Mouse (Mus musculus): ENCODE data around the gene Clcn7. TPM values are rescaled to one million over a fixed set of nuclear protein-coding genes. Genes with fewer than 3 reads are reported as not detected.

Clcn7 gene
- polyA plus RNA-seq, 1 experiment from 2014 or later, result 22.5 TPM

DNA sequence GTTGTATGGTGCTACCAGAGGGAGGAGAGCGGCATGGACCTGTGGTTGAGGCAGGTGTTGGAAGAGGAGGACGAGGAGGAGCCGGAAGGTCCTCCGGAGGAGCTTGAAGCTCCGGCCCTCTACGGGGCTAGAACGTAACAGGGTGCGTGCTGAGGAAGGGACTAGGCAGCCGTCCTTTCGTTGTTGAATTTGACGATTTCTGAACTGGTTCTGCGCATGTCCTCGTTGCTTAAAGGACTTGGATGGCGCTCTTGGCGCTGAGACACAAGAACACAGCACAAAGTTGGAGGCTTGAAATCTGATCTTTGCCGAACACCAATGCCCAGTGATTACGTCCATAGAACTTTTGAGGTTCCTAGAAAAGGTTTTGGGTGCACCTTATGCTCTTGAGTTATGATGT lies 51.8 kb downstream of the Clcn7 start:
- Histone ChIP-seq H3K27ac (ENCODE audit: low read length) (peak overlapping the region; percentile 15; the same call in 1 of the 2 replicates), H3K9ac (ENCODE audit: low read length) (peak overlapping the region; percentile 74), H3K27me3 (ENCODE audit: control insufficient read depth, insufficient read depth, low read depth, low read length) (no peaks in the 10 kb centered on the region), H3K4me3 (ENCODE audit: low read length) (peak overlapping the region; percentile 84), H3K9me3 (ENCODE audit: control insufficient read depth, low read length) (no peaks in the 10 kb centered on the region), H3K36me3 (ENCODE audit: control insufficient read depth, insufficient read depth, low read length) (no peaks in the 10 kb centered on the region), H3K4me2 (ENCODE audit: low read depth, low read length) (peak overlapping the region; percentile 97), H3K4me1 (replicated peaks; ENCODE audit: control insufficient read depth, insufficient read depth, low read length) (peaks cover 26% of the 10 kb centered on the region)
- WGBS, result 4% methylated on average over 17 of the region's 17 CpGs
- ATAC-seq (ENCODE audit: low read depth), result peak; percentile 7; the same call in 1 of the 2 replicates

DNA sequence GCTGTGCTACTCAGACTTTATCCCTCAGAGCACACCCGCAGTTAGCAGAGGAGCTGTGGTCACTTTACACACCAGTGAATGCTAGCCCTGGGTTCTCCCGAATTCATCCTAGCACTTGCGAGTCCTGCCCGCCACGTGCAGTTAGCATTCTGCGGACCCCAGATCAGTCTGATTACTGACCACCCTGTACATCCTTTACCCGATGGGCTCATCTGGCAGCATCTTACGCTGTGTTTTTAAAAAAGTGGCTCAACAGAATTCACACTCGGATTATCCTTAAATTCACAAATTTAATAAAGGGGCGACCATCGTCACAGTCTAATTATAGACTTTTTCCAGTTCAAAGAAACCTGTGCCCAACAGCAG lies 54.6 kb downstream of the Clcn7 start:
- no peaks in the 10 kb centered on the region for H3K27me3 ChIP-seq (ENCODE audit: control insufficient read depth, insufficient read depth, low read depth, low read length)
- peak overlapping the region; percentile 86 for H3K27ac ChIP-seq (ENCODE audit: low read length)
- H3K4me2 ChIP-seq (ENCODE audit: low read depth, low read length), result peak overlapping the region; percentile 85
- ATAC-seq (ENCODE audit: low read depth), result no peak
- peaks cover 27% of the 10 kb centered on the region for H3K4me1 ChIP-seq (replicated peaks; ENCODE audit: control insufficient read depth, insufficient read depth, low read length)
- peaks cover 5% of the 10 kb centered on the region; the same call in 1 of the 2 replicates for H3K36me3 ChIP-seq (ENCODE audit: control insufficient read depth, insufficient read depth, low read length)
- peak overlapping the region; percentile 96 for H3K4me3 ChIP-seq (ENCODE audit: low read length)
- peak overlapping the region; percentile 96 for H3K9ac ChIP-seq (ENCODE audit: low read length)
- no peaks in the 10 kb centered on the region for H3K9me3 ChIP-seq (ENCODE audit: control insufficient read depth, low read length)
- WGBS, result 5% methylated on average over 11 of the region's 11 CpGs

- Histone ChIP-seq H3K9me3 (ENCODE audit: control insufficient read depth, low read length) (no peaks in the 10 kb centered on the region), H3K27me3 (ENCODE audit: control insufficient read depth, insufficient read depth, low read depth, low read length) (no peaks in the 10 kb centered on the region), H3K27ac (ENCODE audit: low read length) (peak within 1 kb of the TSS; percentile 86), H3K9ac (ENCODE audit: low read length) (peak within 1 kb of the TSS; percentile 96), H3K4me1 (replicated peaks; ENCODE audit: control insufficient read depth, insufficient read depth, low read length) (peaks cover 25% of the 10 kb centered on the region), H3K4me3 (ENCODE audit: low read length) (peak within 1 kb of the TSS; percentile 96), H3K36me3 (ENCODE audit: control insufficient read depth, insufficient read depth, low read length) (peaks cover 5% of the 10 kb centered on the region; the same call in 1 of the 2 replicates), H3K4me2 (ENCODE audit: low read depth, low read length) (peak within 1 kb of the TSS; percentile 85)
- ATAC-seq (ENCODE audit: low read depth), result peak; percentile 51
- under 1% methylated on average over 71 of the region's 104 CpGs for WGBS
Observed at GRCm38 (mm10) chr17:25188150-25189031, 55.2 kb downstream of the Clcn7 start, which contains the start of gene Unkl. Gene Unkl (plus strand): TSS chr17:25188397.

DNA sequence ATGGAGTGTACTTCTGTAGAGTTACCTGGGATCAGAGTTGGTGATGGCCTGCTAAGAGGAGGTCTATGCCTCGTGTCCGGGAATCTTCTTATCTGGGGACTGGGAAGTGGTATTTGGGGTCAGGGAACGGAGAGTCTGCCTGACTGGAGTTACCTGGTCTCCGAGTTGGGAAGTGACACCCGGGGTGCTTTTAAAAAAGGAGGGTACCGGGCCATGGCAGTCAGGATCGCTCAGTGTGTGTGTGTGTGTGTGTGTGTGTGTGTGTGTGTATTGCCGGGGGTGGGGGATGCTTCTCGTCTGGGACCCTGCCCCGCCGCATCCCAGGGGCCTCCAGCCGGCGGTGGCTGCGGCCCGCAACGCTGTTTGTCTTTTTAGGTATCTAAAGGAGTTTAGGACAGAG lies 55.9 kb downstream of the Clcn7 start:
- H3K9ac ChIP-seq (ENCODE audit: low read length), result peak overlapping the region; percentile 96
- H3K27ac ChIP-seq (ENCODE audit: low read length), result no peak overlapping the region
- H3K4me1 ChIP-seq (replicated peaks; ENCODE audit: control insufficient read depth, insufficient read depth, low read length), result peaks cover 20% of the 10 kb centered on the region
- no peaks in the 10 kb centered on the region for H3K27me3 ChIP-seq (ENCODE audit: control insufficient read depth, insufficient read depth, low read depth, low read length)
- H3K4me2 ChIP-seq (ENCODE audit: low read depth, low read length), result peak overlapping the region; percentile 85
- peaks cover 5% of the 10 kb centered on the region; the same call in 1 of the 2 replicates for H3K36me3 ChIP-seq (ENCODE audit: control insufficient read depth, insufficient read depth, low read length)
- WGBS, result under 1% methylated on average over 15 of the region's 16 CpGs
- H3K4me3 ChIP-seq (ENCODE audit: low read length), result peak overlapping the region; percentile 96
- ATAC-seq (ENCODE audit: low read depth), result no peak
- no peaks in the 10 kb centered on the region for H3K9me3 ChIP-seq (ENCODE audit: control insufficient read depth, low read length)

- H3K9ac ChIP-seq (ENCODE audit: low read length), result no peak overlapping the region
- H3K9me3 ChIP-seq (ENCODE audit: control insufficient read depth, low read length), result no peaks in the 10 kb centered on the region
- H3K27ac ChIP-seq (ENCODE audit: low read length), result no peak overlapping the region
- no peak overlapping the region for H3K4me3 ChIP-seq (ENCODE audit: low read length)
- 94% methylated on average over 4 of the region's 4 CpGs for WGBS
- H3K4me1 ChIP-seq (replicated peaks; ENCODE audit: control insufficient read depth, insufficient read depth, low read length), result no peaks in the 10 kb centered on the region
- H3K36me3 ChIP-seq (ENCODE audit: control insufficient read depth, insufficient read depth, low read length), result peaks cover 37% of the 10 kb centered on the region
- ATAC-seq (ENCODE audit: low read depth), result no peak
- H3K27me3 ChIP-seq (ENCODE audit: control insufficient read depth, insufficient read depth, low read depth, low read length), result no peaks in the 10 kb centered on the region
- no peak overlapping the region for H3K4me2 ChIP-seq (ENCODE audit: low read depth, low read length)
Observed at GRCm38 (mm10) chr17:25202401-25202800, 69.2 kb downstream of the Clcn7 start.

DNA sequence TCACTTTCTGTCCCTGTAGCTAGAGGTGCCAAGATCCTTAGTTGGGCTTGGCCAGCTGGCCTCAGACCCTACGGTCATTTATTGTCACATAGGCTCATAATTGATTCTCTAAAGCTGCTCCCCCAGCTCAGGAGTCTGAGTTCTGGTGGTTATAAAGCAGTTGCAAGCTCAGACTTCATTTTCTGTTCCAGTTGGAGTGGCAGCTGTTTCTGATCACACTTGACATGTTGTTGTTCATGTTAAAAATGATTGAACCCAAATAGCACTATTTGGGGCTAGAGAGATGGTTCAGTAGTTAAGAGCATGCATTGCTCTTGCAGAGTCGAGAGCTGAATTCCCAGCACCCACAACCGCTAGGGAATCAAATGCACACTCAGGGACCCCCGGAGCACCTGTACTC lies 76.8 kb downstream of the Clcn7 start:
- WGBS, result 89% methylated on average over 4 of the region's 4 CpGs
- no peak for ATAC-seq (ENCODE audit: low read depth)
- Histone ChIP-seq H3K9ac (ENCODE audit: low read length) (no peak overlapping the region), H3K36me3 (ENCODE audit: control insufficient read depth, insufficient read depth, low read length) (peaks cover 33% of the 10 kb centered on the region), H3K4me2 (ENCODE audit: low read depth, low read length) (no peak overlapping the region), H3K9me3 (ENCODE audit: control insufficient read depth, low read length) (no peaks in the 10 kb centered on the region), H3K27ac (ENCODE audit: low read length) (no peak overlapping the region), H3K4me1 (replicated peaks; ENCODE audit: control insufficient read depth, insufficient read depth, low read length) (no peaks in the 10 kb centered on the region), H3K4me3 (ENCODE audit: low read length) (no peak overlapping the region), H3K27me3 (ENCODE audit: control insufficient read depth, insufficient read depth, low read depth, low read length) (no peaks in the 10 kb centered on the region)

DNA sequence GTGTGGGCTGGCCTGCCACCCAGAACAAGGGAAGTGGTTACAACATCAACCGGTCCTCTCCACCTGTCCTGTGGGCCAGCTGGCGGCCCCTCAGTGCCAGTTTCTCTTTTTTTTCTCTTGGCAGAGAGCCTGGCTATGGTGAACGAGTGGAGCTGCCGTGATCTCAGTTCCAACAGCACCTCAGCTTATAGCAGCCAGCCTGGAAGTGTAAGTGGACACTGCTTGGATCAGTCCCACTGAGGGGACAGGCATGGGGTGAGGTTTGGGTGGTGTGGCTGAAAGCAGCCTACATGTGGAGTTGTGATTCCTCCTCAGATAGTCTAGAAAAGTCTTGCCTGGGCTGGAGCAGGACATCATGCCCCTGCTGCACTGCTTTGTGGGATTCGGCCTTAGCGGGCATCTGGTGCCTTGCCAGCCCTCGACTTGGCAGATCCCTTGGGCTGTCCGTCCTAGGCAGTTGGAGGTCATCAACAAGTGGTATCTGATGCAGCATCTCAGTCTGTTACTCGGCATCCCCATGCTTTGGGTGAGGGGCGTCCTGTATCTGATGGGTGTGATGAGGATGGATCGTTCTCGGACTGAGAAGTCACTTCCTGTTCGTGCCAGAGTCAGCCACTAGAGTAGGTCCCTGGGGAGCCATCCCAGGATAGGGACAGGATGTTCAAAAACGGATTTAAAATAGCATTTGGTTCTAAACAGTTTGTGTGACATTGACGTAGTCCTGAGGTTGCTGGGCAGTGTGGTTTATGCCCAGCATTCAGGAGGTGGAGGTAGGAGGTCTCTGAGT lies 77.7 kb downstream of the Clcn7 start:
- H3K9me3 ChIP-seq (ENCODE audit: control insufficient read depth, low read length), result no peaks in the 10 kb centered on the region
- no peaks in the 10 kb centered on the region for H3K27me3 ChIP-seq (ENCODE audit: control insufficient read depth, insufficient read depth, low read depth, low read length)
- no peak overlapping the region for H3K27ac ChIP-seq (ENCODE audit: low read length)

GRCm38 (mm10) chr17:25211705-25212104 lies 78.5 kb downstream of the Clcn7 start:
- no peak overlapping the region for H3K9ac ChIP-seq (ENCODE audit: low read length)
- no peaks in the 10 kb centered on the region for H3K4me1 ChIP-seq (replicated peaks; ENCODE audit: control insufficient read depth, insufficient read depth, low read length)
- H3K4me2 ChIP-seq (ENCODE audit: low read depth, low read length), result no peak overlapping the region
- H3K4me3 ChIP-seq (ENCODE audit: low read length), result no peak overlapping the region
- H3K36me3 ChIP-seq (ENCODE audit: control insufficient read depth, insufficient read depth, low read length), result peaks cover 27% of the 10 kb centered on the region
- H3K27ac ChIP-seq (ENCODE audit: low read length), result no peak overlapping the region
- no peak for ATAC-seq (ENCODE audit: low read depth)
- WGBS, result 81% methylated on average over 4 of the region's 4 CpGs
- H3K27me3 ChIP-seq (ENCODE audit: control insufficient read depth, insufficient read depth, low read depth, low read length), result no peaks in the 10 kb centered on the region
- H3K9me3 ChIP-seq (ENCODE audit: control insufficient read depth, low read length), result no peaks in the 10 kb centered on the region

More for the DNA sequence above, 77.7 kb downstream of the Clcn7 start:
- Histone ChIP-seq H3K4me2 (ENCODE audit: low read depth, low read length) (no peak overlapping the region), H3K9ac (ENCODE audit: low read length) (no peak overlapping the region), H3K36me3 (ENCODE audit: control insufficient read depth, insufficient read depth, low read length) (peaks cover 28% of the 10 kb centered on the region), H3K4me1 (replicated peaks; ENCODE audit: control insufficient read depth, insufficient read depth, low read length) (no peaks in the 10 kb centered on the region), H3K4me3 (ENCODE audit: low read length) (no peak overlapping the region)
- peak; percentile 26; the same call in 1 of the 2 replicates for ATAC-seq (ENCODE audit: low read depth)
- WGBS, result 74% methylated on average over 15 of the region's 15 CpGs
